Mouse (Mus musculus): ENCODE results near the gene Ugt3a1.
"Not testable (repeated sequence)": the region's sequence is repeated elsewhere in the genome, so short reads cannot be mapped to it uniquely, and the experiment has no call there.

Gene Ugt3a1

DNA sequence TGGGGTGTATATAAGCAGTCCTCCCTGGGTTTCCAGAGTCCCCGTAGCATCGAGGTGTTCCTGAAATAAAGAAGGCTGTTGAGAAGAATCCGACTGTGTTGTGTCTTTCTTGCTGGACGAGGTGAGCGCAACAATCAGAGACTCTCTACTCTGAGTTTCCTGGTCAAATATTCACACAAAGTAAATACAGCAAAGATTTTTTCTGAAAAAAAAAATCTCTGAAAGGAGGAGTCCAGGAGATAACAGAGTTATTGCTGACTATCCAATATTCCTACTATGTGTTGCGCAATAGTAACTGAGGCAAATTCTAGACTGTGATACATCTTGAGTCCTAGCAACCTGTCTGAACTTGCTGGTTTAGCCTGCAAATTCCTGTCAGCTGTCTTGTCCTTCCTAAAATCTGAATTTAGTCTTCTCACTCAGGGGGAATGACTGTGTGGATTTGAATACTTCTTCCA lies at the start of gene Ugt3a1:
Gene Ugt3a1, plus strand, starts transcription at position 51 of the 458 bp plus-strand sequence.
- in situ Hi-C loops (cut with MboI, MseI), result no loop called here

DNA sequence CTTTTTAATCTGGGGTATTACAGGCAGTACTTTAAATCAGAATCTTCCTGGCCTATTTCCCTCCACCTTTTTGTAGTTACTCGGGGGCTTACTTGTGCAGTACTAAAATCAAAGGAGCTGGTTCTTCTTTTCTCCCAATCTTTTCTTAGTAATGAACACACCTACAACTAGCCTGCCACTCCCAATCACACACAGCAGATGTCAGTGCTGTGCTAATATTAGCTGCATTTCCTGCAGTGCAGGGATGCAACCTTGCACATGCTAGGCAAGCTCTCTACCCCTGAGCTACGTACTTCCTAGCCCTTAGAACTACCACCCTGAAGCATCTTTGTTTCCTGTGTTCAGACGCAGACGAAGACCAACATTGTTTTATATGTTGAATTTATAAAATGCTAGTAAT lies 45.8 kb upstream of the Ugt3a1 start:
- in situ Hi-C loops (cut with MboI, MseI), result not testable (repeated sequence)

DNA sequence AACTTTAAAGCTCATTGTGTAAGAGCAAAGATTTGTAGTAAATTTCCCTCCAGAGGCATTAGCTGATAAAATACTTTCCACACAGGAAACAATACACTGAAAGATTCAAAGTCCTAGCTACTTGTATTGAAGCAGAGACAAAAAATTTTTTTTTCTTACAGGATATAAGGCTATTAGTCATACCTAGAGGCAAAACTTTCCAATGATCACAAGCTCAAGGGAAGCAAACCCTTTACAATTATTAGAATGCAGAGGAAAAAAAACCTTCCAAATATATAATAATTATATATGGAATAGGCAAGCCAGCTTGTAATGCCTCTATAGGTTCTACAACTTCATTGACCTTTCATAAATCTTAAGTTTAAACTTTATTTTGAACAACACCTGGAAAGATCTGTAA lies 30.3 kb upstream of the Ugt3a1 start:
- in situ Hi-C loops (cut with MboI, MseI), result no loop called here

DNA sequence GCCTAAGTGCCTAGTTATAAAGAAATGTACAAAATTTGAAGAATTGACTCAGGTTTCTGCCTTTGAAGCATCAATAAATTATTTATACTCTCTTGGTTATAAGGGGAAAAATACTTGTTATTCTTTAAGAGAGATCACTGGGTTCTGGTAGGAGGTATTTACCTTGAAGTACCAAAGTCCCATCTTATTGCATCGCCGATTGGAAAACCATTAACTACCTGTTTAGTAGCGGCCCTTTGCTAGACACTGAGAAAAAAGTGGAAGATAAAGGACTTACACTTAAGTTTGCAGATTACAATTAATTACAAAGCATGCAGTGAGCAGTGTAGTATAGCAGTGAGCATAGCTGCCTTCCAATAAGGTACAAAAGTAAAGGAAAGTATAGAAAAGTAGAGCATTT lies 23.8 kb upstream of the Ugt3a1 start:
- in situ Hi-C loops (cut with MboI, MseI), result loop anchor here in 1 of 2 experiments (25.0 kb wide), 1 partner anchor 1934 kb away; no protein-coding TSS in a partner anchor

DNA sequence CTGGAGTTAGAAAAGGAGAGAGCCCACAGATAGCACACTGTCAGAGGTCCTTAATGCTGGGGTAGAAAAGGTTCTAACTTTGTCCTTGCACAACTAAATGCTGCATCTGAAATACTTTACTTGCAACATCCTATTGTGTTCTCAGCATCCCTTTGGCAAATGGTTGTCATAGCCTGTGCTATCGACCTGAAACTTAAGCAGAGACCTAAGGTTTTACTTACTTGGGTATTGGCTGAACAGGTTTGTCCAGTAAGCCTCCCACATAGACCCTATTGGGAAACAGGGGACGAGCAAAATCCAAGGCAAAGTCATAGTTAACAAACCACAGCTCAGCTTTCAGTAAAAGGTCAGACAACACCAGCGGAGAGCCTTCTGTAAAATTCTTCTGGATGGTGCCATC lies 16.1 kb upstream of the Ugt3a1 start:
- in situ Hi-C loops (cut with MboI, MseI), result loop anchor here in 1 of 2 experiments (25.0 kb wide), 1 partner anchor 1927 kb away; no protein-coding TSS in a partner anchor

DNA sequence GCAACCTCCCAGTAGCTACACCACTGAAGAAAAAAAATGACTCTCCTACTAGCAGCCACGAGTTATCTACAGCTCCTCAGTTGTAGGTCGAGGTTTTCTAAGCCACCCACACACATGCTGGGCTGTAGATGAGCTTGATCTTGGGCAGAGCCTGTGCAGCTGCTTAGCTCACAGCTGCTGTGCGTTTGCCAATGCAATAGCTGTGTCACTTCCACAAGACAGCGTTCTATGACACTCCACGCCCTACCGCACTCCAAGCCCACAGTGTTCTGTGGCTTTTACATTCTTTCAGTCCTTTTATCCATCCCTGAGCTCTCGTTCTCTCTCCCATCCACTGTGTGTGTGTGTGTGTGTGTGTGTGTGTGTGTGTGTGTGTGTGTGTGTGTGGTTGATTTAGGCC lies 4.8 kb upstream of the Ugt3a1 start:
- in situ Hi-C loops (cut with MboI, MseI), result loop anchor here in 1 of 2 experiments (25.0 kb wide), 1 partner anchor 1915 kb away; no protein-coding TSS in a partner anchor

DNA sequence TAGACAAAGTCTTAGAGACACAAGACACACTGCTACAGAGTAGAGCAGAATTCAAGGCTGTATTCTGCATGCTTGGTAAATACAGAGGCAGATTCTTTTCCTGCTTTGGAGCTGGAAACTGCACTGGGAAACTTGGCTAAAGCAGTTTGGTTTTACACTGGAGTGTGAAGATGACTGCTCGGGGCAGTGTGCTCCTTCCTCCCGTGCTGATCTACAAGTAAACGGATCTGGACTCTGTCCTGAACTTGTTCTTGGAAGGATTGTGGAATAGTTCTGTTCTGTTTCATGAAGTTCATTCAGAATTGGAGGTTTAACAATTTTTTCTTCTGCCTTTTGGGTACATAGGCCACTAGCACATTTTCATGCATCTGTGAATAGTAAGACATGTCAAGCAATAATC lies 2.3 kb downstream of the Ugt3a1 start:
- in situ Hi-C loops (cut with MboI, MseI), result no loop called here

DNA sequence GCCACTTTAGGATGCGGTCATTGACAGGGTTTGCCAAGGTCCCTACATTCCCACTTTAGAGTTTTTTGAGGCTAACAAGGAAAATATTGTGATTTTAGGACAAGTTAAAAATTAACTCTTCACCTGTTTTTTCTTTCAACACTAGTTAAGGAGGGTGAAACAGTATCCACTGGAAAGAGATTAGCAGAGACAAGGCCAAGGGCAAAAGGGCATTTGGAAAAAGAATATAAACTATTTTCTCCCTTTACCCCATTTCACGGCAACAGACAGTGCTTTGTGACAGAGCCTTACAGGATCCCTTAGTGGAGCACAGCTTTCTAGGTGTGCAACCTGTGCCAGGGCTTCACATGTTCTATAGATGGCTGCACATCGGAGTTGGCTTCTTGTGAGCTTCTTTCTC lies 2.9 kb downstream of the Ugt3a1 start:
- in situ Hi-C loops (cut with MboI, MseI), result no loop called here

DNA sequence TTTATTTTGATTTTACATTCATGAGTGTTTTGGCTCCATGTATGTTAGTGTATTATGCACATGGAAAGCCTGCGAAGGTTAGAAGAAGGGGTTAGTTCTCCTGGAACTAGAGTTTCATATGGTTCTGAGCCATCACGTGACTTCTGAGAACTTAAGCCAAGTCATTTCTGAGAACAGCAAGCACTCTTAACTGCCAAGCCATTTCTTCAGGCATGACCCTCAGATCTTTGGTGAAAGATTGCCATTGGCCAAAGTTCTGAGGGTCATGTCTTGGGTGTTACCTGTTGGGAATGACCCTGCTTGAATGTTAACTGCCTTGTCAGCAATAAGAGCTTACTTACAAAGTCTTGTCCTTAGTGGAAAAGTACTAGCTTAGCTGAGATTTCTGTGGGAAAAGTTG lies 6.5 kb downstream of the Ugt3a1 start:
- in situ Hi-C loops (cut with MboI, MseI), result no loop called here

DNA sequence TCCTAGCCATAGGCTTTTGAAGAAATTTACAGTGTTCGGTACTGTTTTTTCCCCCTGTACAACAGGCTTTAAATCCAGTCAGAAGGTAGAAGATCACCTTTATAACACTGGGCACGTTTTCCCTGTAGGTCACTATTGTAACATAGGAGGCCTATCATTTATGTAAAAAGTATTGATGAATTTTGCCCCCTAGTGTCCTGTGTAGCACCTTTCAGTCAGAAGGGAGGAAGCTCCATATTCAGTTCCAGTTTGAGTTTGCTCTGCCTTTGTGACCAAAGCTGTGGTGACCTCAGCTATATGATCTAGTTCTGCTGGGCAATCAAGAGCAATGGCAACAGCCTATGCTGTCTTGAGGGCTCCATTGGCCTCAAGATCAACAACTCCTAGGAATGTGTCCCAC lies 13.0 kb downstream of the Ugt3a1 start:
- in situ Hi-C loops (cut with MboI, MseI), result no loop called here

DNA sequence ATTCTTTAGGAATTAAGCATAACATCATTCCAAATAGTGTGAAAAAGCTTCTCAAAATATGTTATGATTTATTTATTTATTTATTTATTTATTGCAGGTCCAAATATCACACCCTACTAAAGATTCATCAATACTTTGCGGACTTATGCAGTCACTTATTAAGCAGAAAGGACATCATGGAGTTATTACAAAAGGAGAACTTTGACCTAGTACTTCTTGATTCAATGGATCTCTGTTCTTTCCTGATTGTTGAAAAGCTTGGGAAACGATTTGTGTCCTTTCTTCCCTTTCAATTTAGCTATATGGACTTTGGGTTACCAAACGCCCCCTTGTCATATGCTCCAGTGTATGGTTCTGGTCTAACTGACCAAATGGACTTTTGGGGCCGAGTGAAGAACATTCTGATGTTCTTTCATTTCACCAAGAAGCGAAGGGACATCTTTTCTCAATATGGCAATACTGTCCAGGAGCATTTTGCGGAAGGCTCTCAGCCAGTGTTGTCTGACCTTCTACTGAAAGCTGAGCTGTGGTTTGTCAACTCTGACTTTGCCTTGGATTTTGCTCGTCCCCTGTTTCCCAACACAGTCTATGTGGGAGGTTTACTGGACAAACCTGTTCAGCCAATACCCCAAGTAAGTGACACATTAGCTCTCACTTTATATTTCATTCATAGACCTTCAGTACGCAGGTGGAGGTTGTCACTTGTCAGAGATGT lies 29.4 kb downstream of the Ugt3a1 start:
- in situ Hi-C loops (cut with MboI, MseI), result loop anchor here in 1 of 2 experiments (10.0 kb wide), 1 partner anchor 1629 kb away; no protein-coding TSS in a partner anchor

DNA sequence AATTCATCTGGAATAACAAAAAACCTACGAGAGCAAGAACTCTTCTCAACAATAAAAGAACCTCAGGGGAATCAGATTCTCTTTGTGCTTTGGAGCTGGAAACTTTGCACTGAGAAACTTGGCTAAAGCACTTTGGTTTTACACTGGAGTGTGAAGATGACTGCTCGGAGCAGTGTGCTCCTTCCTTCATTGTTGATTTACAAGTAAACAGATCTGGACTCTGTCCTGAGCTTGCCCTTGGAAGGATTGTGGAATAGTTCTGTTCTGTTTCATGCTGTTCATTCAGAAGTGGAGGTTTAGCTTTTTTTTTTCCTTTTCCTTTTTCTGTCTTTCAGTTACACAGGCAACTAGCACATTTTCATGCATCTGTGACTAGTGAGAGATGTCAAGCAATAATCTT lies 57.9 kb downstream of the Ugt3a1 start:
- in situ Hi-C loops (cut with MboI, MseI), result no loop called here

DNA sequence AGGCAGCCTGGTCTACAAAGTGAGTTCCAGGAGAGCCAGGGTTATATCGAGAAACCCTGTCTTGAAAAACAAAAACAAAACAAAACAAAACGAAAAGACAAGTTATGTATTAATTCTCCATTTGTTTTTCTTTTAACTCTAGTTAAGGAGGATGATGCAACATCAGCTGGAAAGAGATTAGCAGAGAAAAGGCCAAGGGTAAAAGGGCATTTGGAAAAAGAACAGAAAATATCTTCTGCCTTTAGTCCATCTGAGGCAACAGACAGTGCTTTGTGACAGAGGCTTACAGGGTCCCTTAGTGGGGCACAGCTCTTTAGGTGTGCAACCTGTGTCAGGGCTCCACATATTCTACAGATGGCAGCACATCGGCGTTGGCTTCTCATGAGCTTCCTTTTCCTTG lies 58.7 kb downstream of the Ugt3a1 start, which contains the start of gene Ugt3a2:
Gene Ugt3a2, plus strand, starts transcription at position 210 of the 400 bp plus-strand sequence.
- in situ Hi-C loops (cut with MboI, MseI), result no loop called here

DNA sequence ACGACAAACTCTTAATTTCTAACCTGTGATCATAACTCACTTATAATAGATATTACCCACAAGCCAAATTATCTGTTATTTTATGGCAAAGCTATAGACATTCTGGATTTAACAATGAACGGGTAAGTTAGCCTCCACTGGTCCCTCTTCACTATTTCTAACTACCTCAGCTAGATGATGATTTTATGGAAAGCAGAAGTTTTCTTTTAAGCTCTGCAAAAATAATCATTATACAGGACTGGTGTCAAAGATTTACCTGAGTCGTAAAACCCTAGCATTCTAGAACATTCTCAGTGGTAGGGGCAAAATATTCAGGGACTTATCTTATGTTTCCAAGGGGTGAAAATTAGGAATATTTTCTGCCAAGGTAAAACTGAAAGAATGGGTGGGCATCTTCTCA lies 59.9 kb downstream of the Ugt3a1 start:
- in situ Hi-C loops (cut with MboI, MseI), result no loop called here

DNA sequence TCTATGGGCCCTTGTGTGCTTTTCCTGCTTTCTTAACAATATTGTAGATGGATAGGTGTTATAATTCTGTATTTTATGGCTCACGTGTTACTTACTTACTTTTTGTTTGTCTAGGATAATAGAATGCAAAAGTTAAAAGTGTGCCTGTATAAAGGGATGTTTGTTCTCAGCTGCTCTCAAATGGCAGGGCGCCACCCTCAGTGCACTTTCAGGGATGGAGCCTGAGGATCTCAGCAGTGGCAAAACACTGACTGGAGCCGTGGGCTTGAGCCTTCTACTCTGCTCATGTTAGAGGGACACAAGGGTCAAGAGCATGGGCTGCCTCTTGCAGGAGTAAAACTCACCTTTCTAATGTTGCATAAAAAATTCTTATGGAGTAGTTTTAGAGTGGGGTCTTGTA lies 60.3 kb downstream of the Ugt3a1 start:
- in situ Hi-C loops (cut with MboI, MseI), result no loop called here

DNA sequence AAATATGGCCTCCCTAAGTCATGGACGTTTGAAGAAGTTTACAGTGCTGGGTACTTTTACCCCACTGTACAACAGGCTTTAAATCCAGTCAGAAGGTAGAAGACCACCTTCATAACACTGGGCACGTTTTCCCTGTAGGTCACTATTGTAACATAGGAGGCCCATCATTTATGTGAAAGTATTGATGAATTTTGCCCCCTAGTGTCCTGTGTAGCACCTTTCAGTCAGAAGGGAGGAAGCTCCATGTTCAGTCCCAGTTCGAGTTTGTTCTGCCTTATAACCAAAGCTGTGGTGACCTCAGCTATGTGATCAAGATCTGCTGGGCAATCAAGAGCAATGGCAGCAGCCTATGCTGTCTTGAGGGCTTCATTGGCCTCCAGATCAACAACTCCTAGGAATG lies 72.1 kb downstream of the Ugt3a1 start:
- in situ Hi-C loops (cut with MboI, MseI), result no loop called here

DNA sequence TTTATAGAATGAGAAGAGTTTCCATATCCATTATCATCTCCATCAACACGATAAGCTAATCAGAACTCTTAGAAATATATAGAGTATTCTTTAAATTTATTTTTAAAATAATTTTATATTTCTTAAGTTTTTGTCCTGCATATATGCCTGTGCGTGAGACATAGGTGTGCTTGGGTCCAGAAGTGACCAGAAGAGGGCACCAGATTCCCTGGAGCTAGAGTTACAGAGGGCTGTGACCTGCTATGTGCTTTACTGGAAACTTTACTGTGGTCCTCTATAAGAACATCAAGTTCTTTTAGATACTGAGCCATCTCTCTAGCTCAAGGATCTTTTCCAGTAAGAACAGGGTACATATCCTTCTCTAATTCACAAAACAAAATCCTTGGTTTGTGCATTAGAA lies 86.1 kb downstream of the Ugt3a1 start:
- in situ Hi-C loops (cut with MboI, MseI), result loop anchor here in 1 of 2 experiments (5.0 kb wide), 1 partner anchor 50 kb away; no protein-coding TSS in a partner anchor

Data from T-helper 17 cell (primary cell).